ENCODE assay signal across 9 mouse cellular contexts in genomic region chr6:116895114-116895513, GRCm38 (mm10).
DNase-seq lines count a peak whose midpoint lies in the region; ATAC-seq and TF ChIP-seq lines count a peak whose summit lies in the region.
"Had no signal": no experiment of that assay in that cellular context is flagged by ENCODE, and none has a peak within 500 bp of the region (broad histone marks: within the 10 kb centered on the region; RNA-seq: fewer than 3 reads in every experiment).

No protein-coding gene starts in this region.

- no peak for TF ChIP-seq POLR2A in cerebellum, adult 2 months (IDR thresholded peaks at IDR 0.05; ENCODE audit: borderline replicate concordance, insufficient read depth, low read length)

- no peaks in the 10 kb centered on the region for H3K4me1 ChIP-seq in cerebellum, adult 2 months (ENCODE audit: control insufficient read depth, insufficient read depth, low read length)

- H3K4me3 ChIP-seq in cerebellum, adult 2 months (replicated peaks; ENCODE audit: insufficient read depth, low read depth, low read length), result no peak overlapping the region
- H3K4me3 ChIP-seq: erythroblast, embryonic 14.5 days had no signal

- no peak for ATAC-seq in megakaryocyte, adult 5-6 weeks (ENCODE audit: poor library complexity, severe bottlenecking)

- no peak overlapping the region for H3K27ac ChIP-seq in cerebellum, adult 2 months (ENCODE audit: insufficient read depth, low read length)

- WGBS in cerebellum, adult 2 months, result 5% methylated on average over 5 of the region's 5 CpGs

- intact Hi-C loops in heart, postnatal 10 days (cut with DNase I), result no loop called here
- intact Hi-C loops in left cerebral cortex, postnatal 25 days (cut with DNase I), result no loop called here

- DNase-seq in heart, adult 18-20 months, result peak; percentile 15 to 25
- DNase-seq in heart, adult 8-10 months (ENCODE audit: low spot score), result no peak
- peak; percentile 1 for DNase-seq in 3134 (ENCODE audit: extremely low read depth, insufficient read length, low spot score)
- DNase-seq in cerebellum, adult 2 months, result peak; percentile 46 to 72
- DNase-seq in heart, postnatal 10 days, result peak; percentile 46 to 59
- DNase-seq in left cerebral cortex, postnatal 25 days (ENCODE audit: low spot score in 2 of 2), result peak; percentile 68 to 78
- peak; percentile 68 for DNase-seq in right cerebral cortex, postnatal 4 days

- no peak for TF ChIP-seq CTCF in cerebellum, adult 2 months (IDR thresholded peaks at IDR 0.05; ENCODE audit: borderline replicate concordance, insufficient read depth, low read depth, low read length)

- H3K27me3 ChIP-seq in cerebellum, adult 2 months (ENCODE audit: control insufficient read depth, insufficient read depth, low read length), result no peaks in the 10 kb centered on the region
